In genomic region chr15:78541606-78542005, GRCm38 (mm10) we compare ENCODE assay signal across 11 mouse cellular contexts. TPM values are rescaled to one million over a fixed set of nuclear protein-coding genes. Genes with fewer than 3 reads are reported as not detected.
DNase-seq lines count a peak whose midpoint lies in the region; ATAC-seq lines count a peak whose summit lies in the region.
"Had no signal": no experiment of that assay in that cellular context is flagged by ENCODE, and none has a peak within 500 bp of the region (broad histone marks: within the 10 kb centered on the region; RNA-seq: fewer than 3 reads in every experiment).

No protein-coding gene starts in this region.

- H3K4me2 ChIP-seq in heart, embryonic 14.5 days (ENCODE audit: low read length), result peak overlapping the region; percentile 5; the same call in 1 of the 2 replicates

- DNase-seq in kidney, adult 18-20 months, result peak; percentile 18
- no peak for DNase-seq in kidney, postnatal 4 days
- DNase-seq in MN1 (ENCODE audit: low spot score), result peak; percentile 92
- DNase-seq in adrenal gland, adult 18-20 months (ENCODE audit: low spot score in 2 of 2), result no peak
- DNase-seq: thymus, postnatal 4 days had no signal

- H3K27me3 ChIP-seq in heart, embryonic 14.5 days (ENCODE audit: control insufficient read depth, insufficient read depth, low read length), result peaks cover 34% of the 10 kb centered on the region

- H3K9ac ChIP-seq in heart, embryonic 14.5 days (ENCODE audit: low read length), result peak overlapping the region; percentile 31; the same call in 1 of the 2 replicates

- H3K4me1 ChIP-seq in heart, embryonic 14.5 days (ENCODE audit: control insufficient read depth in 2 of 2, insufficient read depth in 2 of 2, low read length in 2 of 2), result peaks cover 20 to 28% of the 10 kb centered on the region in 2 experiments

- no peak overlapping the region for H3K4me3 ChIP-seq in heart, embryonic 14.5 days (ENCODE audit: control insufficient read depth in 1 of 2, insufficient read depth in 1 of 2, low read depth in 1 of 2, low read length in 2 of 2)

- 4% methylated on average over 3 of the region's 3 CpGs for WGBS in heart, embryonic 14.5 days

- peak; percentile 28; the same call in 1 of the 2 replicates for ATAC-seq in cerebellum, adult (ENCODE audit: insufficient number of reproducible peaks, low FRiP score, low TSS enrichment)
- peak; percentile 65 for ATAC-seq in heart, embryonic 14.5 days (ENCODE audit: insufficient number of reproducible peaks, insufficient read depth, low FRiP score, low read depth)
- no peak for ATAC-seq in CD4-positive, CD25-positive, alpha-beta regulatory T cell, adult 4 months

- no peaks in the 10 kb centered on the region for H3K36me3 ChIP-seq in heart, embryonic 14.5 days (ENCODE audit: control insufficient read depth, insufficient read depth, low read length)
- H3K36me3 ChIP-seq: G1E had no signal

- H3K27ac ChIP-seq in heart, embryonic 14.5 days (replicated peaks in 1 of 2; ENCODE audit: control insufficient read depth in 1 of 2, insufficient read depth in 1 of 2, low read depth in 2 of 2, low read length in 2 of 2), result peak overlapping the region in 1 of 2 experiments; percentile 60; a peak in 2 of 4 replicates

- H3K9me3 ChIP-seq in heart, embryonic 14.5 days (ENCODE audit: control insufficient read depth, low read length), result no peaks in the 10 kb centered on the region
- H3K9me3 ChIP-seq: G1E had no signal

RNA-seq across cellular contexts. Expression of gene Sstr3, which starts 2.9 kb away (rescaled TPM):
- not detected in 2 replicates for polyA plus RNA-seq in heart, embryonic 14.5 days (2014; fragmentation: Nextera tagmentation; extraction: Ambion mirVana)
- polyA plus RNA-seq in CD4-positive, CD25-positive, alpha-beta regulatory T cell, adult 4 months (2017; shearing (Covaris generic)), result not detected
- total RNA-seq in adrenal gland, adult 18-20 months (2021), result 1 to 10 TPM in 1 of 2 experiments, under 1 TPM in 1; 0.45 to 1.2 TPM
- total RNA-seq: hematopoietic stem cell, adult 5-6 weeks; megakaryocyte progenitor cell, adult 5-6 weeks had no signal
- polyA plus RNA-seq: G1E had no signal

RNA-seq across cellular contexts. Expression of gene C1qtnf6, which starts 10.4 kb away (rescaled TPM):
- polyA plus RNA-seq in heart, embryonic 14.5 days (2014; fragmentation: Nextera tagmentation; extraction: Ambion mirVana), result 38.4 and 41.1 TPM in 2 replicates
- polyA plus RNA-seq in CD4-positive, CD25-positive, alpha-beta regulatory T cell, adult 4 months (2017; shearing (Covaris generic)), result 10 to 100 TPM; 10.2 to 14.3 TPM
- total RNA-seq in adrenal gland, adult 18-20 months (2021), result 10 to 100 TPM; 14.1 to 15.0 TPM
- polyA plus RNA-seq: G1E had no signal

RNA-seq across cellular contexts. Expression of gene Rac2, which starts 31.0 kb away (rescaled TPM):
- 8.1 and 10.0 TPM in 2 replicates for polyA plus RNA-seq in heart, embryonic 14.5 days (2014; fragmentation: Nextera tagmentation; extraction: Ambion mirVana)
- polyA plus RNA-seq in CD4-positive, CD25-positive, alpha-beta regulatory T cell, adult 4 months (2017; shearing (Covaris generic)), result 1,000 to 10,000 TPM; 2,983 to 4,093 TPM
- 1 to 10 TPM; 4.2 to 8.9 TPM for total RNA-seq in adrenal gland, adult 18-20 months (2021)

RNA-seq across cellular contexts. Expression of gene Il2rb, which starts 46.5 kb away (rescaled TPM):
- 0.16 and 0.19 TPM in 2 replicates for polyA plus RNA-seq in heart, embryonic 14.5 days (2014; fragmentation: Nextera tagmentation; extraction: Ambion mirVana)
- polyA plus RNA-seq in CD4-positive, CD25-positive, alpha-beta regulatory T cell, adult 4 months (2017; shearing (Covaris generic)), result 100 to 1,000 TPM; 529 to 771 TPM
- total RNA-seq in adrenal gland, adult 18-20 months (2021), result 1 to 10 TPM; 1.1 to 2.5 TPM
- polyA plus RNA-seq: G1E had no signal

RNA-seq across cellular contexts. Expression of gene Cyth4, which starts 55.2 kb away (rescaled TPM):
- 2.4 and 3.3 TPM in 2 replicates for polyA plus RNA-seq in heart, embryonic 14.5 days (2014; fragmentation: Nextera tagmentation; extraction: Ambion mirVana)
- polyA plus RNA-seq in CD4-positive, CD25-positive, alpha-beta regulatory T cell, adult 4 months (2017; shearing (Covaris generic)), result 100 to 1,000 TPM; 299 to 603 TPM
- total RNA-seq in adrenal gland, adult 18-20 months (2021), result 1 to 10 TPM; 8.0 to 9.9 TPM

Comparison
In these comparisons a context has a peak if more than half of its experiments do, and no peak if none do; other contexts are left out.
1. DNase-seq: peak in kidney, adult 18-20 months (single experiment) and MN1 (single experiment); none in kidney, postnatal 4 days (0 of 2) and adrenal gland, adult 18-20 months (0 of 2).
2. RNA of gene Rac2, which starts 31.0 kb away (polyA plus RNA-seq): 2,983 to 4,093 TPM in CD4-positive, CD25-positive, alpha-beta regulatory T cell, adult 4 months; 8.1 to 10.0 TPM in heart, embryonic 14.5 days; every median in the first group is over 100 times any median in the second.